Mouse (Mus musculus): ENCODE data around the gene Dnajb6. TPM values are rescaled to one million over a fixed set of nuclear protein-coding genes. Genes with fewer than 3 reads are reported as not detected.

Gene Dnajb6
- polyA plus RNA-seq (2015; fragmentation: Nextera tagmentation; extraction: Ambion mirVana): 124 and 142 TPM in 2 replicates

GRCm38 (mm10) chr5:29735557-29736061 is at the start of gene Dnajb6, which contains the start of gene Gm5129:
Dnajb6 (plus strand) TSS chr5:29735688.
Gm5129 (minus strand) TSS chr5:29735936.
- H3K36me3 ChIP-seq (ENCODE audit: control insufficient read depth, insufficient read depth, low read length): no peaks in the 10 kb centered on the region
- peak within 1 kb of the TSS; percentile 84 for H3K4me2 ChIP-seq (ENCODE audit: low read depth, low read length)
- no peaks in the 10 kb centered on the region for H3K27me3 ChIP-seq (ENCODE audit: control insufficient read depth, insufficient read depth, low read depth, low read length)
- under 1% methylated on average over 46 of the region's 46 CpGs for WGBS
- peaks cover 9% of the 10 kb centered on the region for H3K4me1 ChIP-seq (replicated peaks; ENCODE audit: control insufficient read depth, insufficient read depth, low read length)
- H3K27ac ChIP-seq (ENCODE audit: low read length): peak within 1 kb of the TSS; percentile 99
- no peaks in the 10 kb centered on the region for H3K9me3 ChIP-seq (ENCODE audit: control insufficient read depth, low read length)
- peak; percentile 97 for ATAC-seq (ENCODE audit: low read depth)
- H3K9ac ChIP-seq (ENCODE audit: low read length): peak within 1 kb of the TSS; percentile 98
- H3K4me3 ChIP-seq (ENCODE audit: low read length): peak within 1 kb of the TSS; percentile 98

GRCm38 (mm10) chr5:29687671-29688070 is 47.8 kb upstream of the Dnajb6 start:
- peak; percentile 54; the same call in 1 of the 2 replicates for ATAC-seq (ENCODE audit: low read depth)
- H3K4me3 ChIP-seq (ENCODE audit: low read length): no peak overlapping the region
- H3K9ac ChIP-seq (ENCODE audit: low read length): no peak overlapping the region
- H3K27ac ChIP-seq (ENCODE audit: low read length): no peak overlapping the region
- H3K27me3 ChIP-seq (ENCODE audit: control insufficient read depth, insufficient read depth, low read depth, low read length): no peaks in the 10 kb centered on the region
- H3K4me2 ChIP-seq (ENCODE audit: low read depth, low read length): no peak overlapping the region
- WGBS: 58% methylated on average over 3 of the region's 3 CpGs
- no peaks in the 10 kb centered on the region for H3K9me3 ChIP-seq (ENCODE audit: control insufficient read depth, low read length)
- no peaks in the 10 kb centered on the region for H3K4me1 ChIP-seq (replicated peaks; ENCODE audit: control insufficient read depth, insufficient read depth, low read length)
- H3K36me3 ChIP-seq (ENCODE audit: control insufficient read depth, insufficient read depth, low read length): no peaks in the 10 kb centered on the region

- ATAC-seq (ENCODE audit: low read depth): no peak
- Histone ChIP-seq H3K9ac (ENCODE audit: low read length) (no peak overlapping the region), H3K4me1 (replicated peaks; ENCODE audit: control insufficient read depth, insufficient read depth, low read length) (no peaks in the 10 kb centered on the region), H3K4me2 (ENCODE audit: low read depth, low read length) (no peak overlapping the region), H3K9me3 (ENCODE audit: control insufficient read depth, low read length) (no peaks in the 10 kb centered on the region), H3K36me3 (ENCODE audit: control insufficient read depth, insufficient read depth, low read length) (no peaks in the 10 kb centered on the region), H3K27ac (ENCODE audit: low read length) (no peak overlapping the region), H3K4me3 (ENCODE audit: low read length) (no peak overlapping the region), H3K27me3 (ENCODE audit: control insufficient read depth, insufficient read depth, low read depth, low read length) (no peaks in the 10 kb centered on the region)
- WGBS: 54% methylated on average over 7 of the region's 7 CpGs
These were observed 47.1 kb upstream of the Dnajb6 start for GRCm38 (mm10) chr5:29688352-29688751.

- H3K4me3 ChIP-seq (ENCODE audit: low read length): no peak overlapping the region
- H3K4me1 ChIP-seq (replicated peaks; ENCODE audit: control insufficient read depth, insufficient read depth, low read length): no peaks in the 10 kb centered on the region
- H3K4me2 ChIP-seq (ENCODE audit: low read depth, low read length): no peak overlapping the region
- H3K36me3 ChIP-seq (ENCODE audit: control insufficient read depth, insufficient read depth, low read length): no peaks in the 10 kb centered on the region
- no peak overlapping the region for H3K9ac ChIP-seq (ENCODE audit: low read length)
- no peak overlapping the region for H3K27ac ChIP-seq (ENCODE audit: low read length)
- WGBS: 73% methylated on average over 4 of the region's 4 CpGs
- H3K9me3 ChIP-seq (ENCODE audit: control insufficient read depth, low read length): peaks cover 3% of the 10 kb centered on the region; the same call in 1 of the 2 replicates
- peak; percentile 52; the same call in 1 of the 2 replicates for ATAC-seq (ENCODE audit: low read depth)
- H3K27me3 ChIP-seq (ENCODE audit: control insufficient read depth, insufficient read depth, low read depth, low read length): no peaks in the 10 kb centered on the region
These were observed 37.0 kb upstream of the Dnajb6 start for GRCm38 (mm10) chr5:29698493-29698892.

GRCm38 (mm10) chr5:29699520-29700202 is 35.8 kb upstream of the Dnajb6 start:
- WGBS: 77% methylated on average over 2 of the region's 2 CpGs
- Histone ChIP-seq H3K4me1 (replicated peaks; ENCODE audit: control insufficient read depth, insufficient read depth, low read length) (no peaks in the 10 kb centered on the region), H3K9ac (ENCODE audit: low read length) (no peak overlapping the region), H3K27ac (ENCODE audit: low read length) (no peak overlapping the region), H3K9me3 (ENCODE audit: control insufficient read depth, low read length) (peaks cover 3% of the 10 kb centered on the region; the same call in 1 of the 2 replicates), H3K27me3 (ENCODE audit: control insufficient read depth, insufficient read depth, low read depth, low read length) (no peaks in the 10 kb centered on the region), H3K4me3 (ENCODE audit: low read length) (no peak overlapping the region), H3K36me3 (ENCODE audit: control insufficient read depth, insufficient read depth, low read length) (no peaks in the 10 kb centered on the region), H3K4me2 (ENCODE audit: low read depth, low read length) (no peak overlapping the region)
- ATAC-seq (ENCODE audit: low read depth): no peak

GRCm38 (mm10) chr5:29707241-29707640 is 28.2 kb upstream of the Dnajb6 start:
- ATAC-seq (ENCODE audit: low read depth): no peak
- H3K36me3 ChIP-seq (ENCODE audit: control insufficient read depth, insufficient read depth, low read length): no peaks in the 10 kb centered on the region
- 62% methylated on average over 4 of the region's 4 CpGs for WGBS
- H3K27me3 ChIP-seq (ENCODE audit: control insufficient read depth, insufficient read depth, low read depth, low read length): no peaks in the 10 kb centered on the region
- H3K4me2 ChIP-seq (ENCODE audit: low read depth, low read length): no peak overlapping the region
- H3K4me1 ChIP-seq (replicated peaks; ENCODE audit: control insufficient read depth, insufficient read depth, low read length): no peaks in the 10 kb centered on the region
- no peak overlapping the region for H3K4me3 ChIP-seq (ENCODE audit: low read length)
- no peaks in the 10 kb centered on the region for H3K9me3 ChIP-seq (ENCODE audit: control insufficient read depth, low read length)
- no peak overlapping the region for H3K9ac ChIP-seq (ENCODE audit: low read length)
- H3K27ac ChIP-seq (ENCODE audit: low read length): no peak overlapping the region

- Histone ChIP-seq H3K9ac (ENCODE audit: low read length) (no peak overlapping the region), H3K9me3 (ENCODE audit: control insufficient read depth, low read length) (no peaks in the 10 kb centered on the region), H3K4me2 (ENCODE audit: low read depth, low read length) (no peak overlapping the region), H3K4me3 (ENCODE audit: low read length) (no peak overlapping the region), H3K36me3 (ENCODE audit: control insufficient read depth, insufficient read depth, low read length) (no peaks in the 10 kb centered on the region), H3K4me1 (replicated peaks; ENCODE audit: control insufficient read depth, insufficient read depth, low read length) (no peaks in the 10 kb centered on the region), H3K27ac (ENCODE audit: low read length) (peak overlapping the region; percentile 40), H3K27me3 (ENCODE audit: control insufficient read depth, insufficient read depth, low read depth, low read length) (no peaks in the 10 kb centered on the region)
- 9% methylated on average over 5 of the region's 5 CpGs for whole genome bisulfite sequencing
- ATAC-seq (ENCODE audit: low read depth): peak; percentile 92
These were observed 27.2 kb upstream of the Dnajb6 start for GRCm38 (mm10) chr5:29708258-29708657.

- Histone ChIP-seq H3K27me3 (ENCODE audit: control insufficient read depth, insufficient read depth, low read depth, low read length) (no peaks in the 10 kb centered on the region), H3K27ac (ENCODE audit: low read length) (no peak overlapping the region), H3K4me1 (replicated peaks; ENCODE audit: control insufficient read depth, insufficient read depth, low read length) (no peaks in the 10 kb centered on the region), H3K36me3 (ENCODE audit: control insufficient read depth, insufficient read depth, low read length) (no peaks in the 10 kb centered on the region), H3K4me3 (ENCODE audit: low read length) (no peak overlapping the region), H3K9me3 (ENCODE audit: control insufficient read depth, low read length) (no peaks in the 10 kb centered on the region), H3K9ac (ENCODE audit: low read length) (no peak overlapping the region), H3K4me2 (ENCODE audit: low read depth, low read length) (no peak overlapping the region)
- no peak for ATAC-seq (ENCODE audit: low read depth)
These were observed 23.9 kb upstream of the Dnajb6 start for GRCm38 (mm10) chr5:29711631-29712030.

GRCm38 (mm10) chr5:29712906-29713305 is 22.6 kb upstream of the Dnajb6 start:
- no peak overlapping the region for H3K4me3 ChIP-seq (ENCODE audit: low read length)
- no peaks in the 10 kb centered on the region for H3K27me3 ChIP-seq (ENCODE audit: control insufficient read depth, insufficient read depth, low read depth, low read length)
- H3K4me1 ChIP-seq (replicated peaks; ENCODE audit: control insufficient read depth, insufficient read depth, low read length): no peaks in the 10 kb centered on the region
- no peak overlapping the region for H3K27ac ChIP-seq (ENCODE audit: low read length)
- H3K9ac ChIP-seq (ENCODE audit: low read length): no peak overlapping the region
- no peaks in the 10 kb centered on the region for H3K36me3 ChIP-seq (ENCODE audit: control insufficient read depth, insufficient read depth, low read length)
- H3K9me3 ChIP-seq (ENCODE audit: control insufficient read depth, low read length): no peaks in the 10 kb centered on the region
- no peak for ATAC-seq (ENCODE audit: low read depth)
- WGBS: 50% methylated on average over 1 of the region's 1 CpGs
- no peak overlapping the region for H3K4me2 ChIP-seq (ENCODE audit: low read depth, low read length)

All from lung, embryonic 16.5 days (tissue).